Mouse (Mus musculus) liver, adult (tissue): ENCODE results near the gene Ncmap.

Source experiments
- GATA4 ChIP-seq: IDR thresholded peaks from 2 replicates; pipeline ENCODE4 v1.6.1; 2014; ENCODE audit warnings: mild to moderate bottlenecking, low read length; ENCODE audit not compliant: insufficient replicate concordance

Gene Ncmap

DNA sequence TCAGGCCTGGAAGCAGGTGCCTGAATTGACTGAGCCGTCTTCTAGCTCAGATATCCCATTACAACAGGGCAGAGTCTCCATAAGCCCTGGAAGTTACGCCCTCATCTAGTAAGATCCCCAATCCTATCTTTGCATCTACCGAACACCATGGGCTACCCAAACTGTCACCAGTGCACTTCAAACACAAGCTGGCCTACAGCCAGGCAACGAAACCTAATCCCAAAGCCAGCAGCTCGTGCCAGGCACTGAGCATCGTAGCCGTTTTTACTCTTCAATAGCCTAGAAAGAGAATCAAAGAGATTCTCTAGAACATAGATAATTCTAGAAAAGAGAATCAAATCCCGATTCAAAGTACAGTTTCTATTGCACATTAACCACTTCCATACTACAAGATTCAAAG lies 75.0 kb downstream of the Ncmap start:
- no peak for TF ChIP-seq GATA4
